19 mouse cellular contexts compared by ENCODE assay signal in genomic region chr2:79126996-79127741, GRCm38 (mm10).
DNase-seq lines count a peak whose midpoint lies in the region; ATAC-seq and TF ChIP-seq lines count a peak whose summit lies in the region.
"Had no signal": no experiment of that assay in that cellular context is flagged by ENCODE, and none has a peak within 500 bp of the region (broad histone marks: within the 10 kb centered on the region; RNA-seq: fewer than 3 reads in every experiment).

No protein-coding gene starts in this region.

- peak overlapping the region; percentile 43; the same call in 1 of the 2 replicates for H3K27ac ChIP-seq in liver, embryonic 11.5 days (ENCODE audit: low read depth, low read length)
- no peak overlapping the region for H3K27ac ChIP-seq in liver, postnatal 0 days (ENCODE audit: low read depth)
- H3K27ac ChIP-seq in hindbrain, embryonic 12.5 days, result no peak overlapping the region
- H3K27ac ChIP-seq: embryonic facial prominence, embryonic 10.5 days; forebrain, embryonic 13.5 days; heart, embryonic 13.5 days; stomach, embryonic 15.5 days had no signal

- H3K27me3 ChIP-seq in liver, embryonic 11.5 days (replicated peaks; ENCODE audit: control insufficient read depth, insufficient read depth, low read length), result no peaks in the 10 kb centered on the region
- no peaks in the 10 kb centered on the region for H3K27me3 ChIP-seq in liver, postnatal 0 days (ENCODE audit: insufficient read depth, low read length)
- H3K27me3 ChIP-seq in hindbrain, embryonic 12.5 days, result no peaks in the 10 kb centered on the region
- H3K27me3 ChIP-seq: forebrain, embryonic 13.5 days; heart, embryonic 13.5 days; Patski; stomach, embryonic 15.5 days had no signal

- no peak for TF ChIP-seq EP300 in liver, postnatal 0 days (IDR thresholded peaks at IDR 0.05; ENCODE audit: low read depth)

- TF ChIP-seq CTCF in liver, postnatal 0 days (IDR thresholded peaks at IDR 0.05; ENCODE audit: low read depth), result no peak

- DNase-seq in liver, embryonic 11.5 days (ENCODE audit: low spot score), result no peak
- DNase-seq in liver, postnatal 0 days, result no peak
- DNase-seq in thymus, postnatal 0 days (ENCODE audit: low spot score), result peak; percentile 78
- DNase-seq in thymus, adult 18-20 months, result no peak
- peak; percentile 29 for DNase-seq in thymus, postnatal 25 days
- no peak for DNase-seq in cerebellum, postnatal 4 days (ENCODE audit: low spot score in 2 of 2)
- DNase-seq: cerebellum, adult 9-11 months; heart, postnatal 4 days; kidney, adult 8-10 months; kidney, postnatal 4 days had no signal

- no peaks in the 10 kb centered on the region for H3K9me3 ChIP-seq in liver, embryonic 11.5 days (ENCODE audit: control insufficient read depth, low read length)
- no peaks in the 10 kb centered on the region for H3K9me3 ChIP-seq in liver, postnatal 0 days (ENCODE audit: low read length)
- H3K9me3 ChIP-seq in hindbrain, embryonic 12.5 days (replicated peaks), result no peaks in the 10 kb centered on the region
- H3K9me3 ChIP-seq: embryonic facial prominence, embryonic 10.5 days; forebrain, embryonic 13.5 days; heart, embryonic 13.5 days; midbrain, embryonic 10.5 days; stomach, embryonic 15.5 days had no signal

- H3K4me1 ChIP-seq in liver, embryonic 11.5 days (replicated peaks; ENCODE audit: control insufficient read depth, insufficient read depth, low read length), result peaks cover 23% of the 10 kb centered on the region
- peaks cover 25% of the 10 kb centered on the region for H3K4me1 ChIP-seq in liver, postnatal 0 days (ENCODE audit: insufficient read depth)
- no peaks in the 10 kb centered on the region for H3K4me1 ChIP-seq in hindbrain, embryonic 12.5 days
- H3K4me1 ChIP-seq: embryonic facial prominence, embryonic 10.5 days; midbrain, embryonic 10.5 days; stomach, embryonic 15.5 days had no signal

- H3K4me2 ChIP-seq in liver, embryonic 11.5 days, result no peak overlapping the region
- H3K4me2 ChIP-seq in liver, postnatal 0 days (ENCODE audit: low read depth, low read length), result no peak overlapping the region
- no peak overlapping the region for H3K4me2 ChIP-seq in hindbrain, embryonic 12.5 days (replicated peaks)
- H3K4me2 ChIP-seq: forebrain, embryonic 13.5 days; heart, embryonic 13.5 days; stomach, embryonic 15.5 days had no signal

- H3K9ac ChIP-seq in liver, embryonic 11.5 days (ENCODE audit: low read depth, low read length), result no peak overlapping the region
- no peak overlapping the region for H3K9ac ChIP-seq in liver, postnatal 0 days (replicated peaks)
- H3K9ac ChIP-seq in hindbrain, embryonic 12.5 days, result no peak overlapping the region
- H3K9ac ChIP-seq: forebrain, embryonic 13.5 days; heart, embryonic 13.5 days; stomach, embryonic 15.5 days had no signal

- H3K36me3 ChIP-seq in liver, embryonic 11.5 days (ENCODE audit: control insufficient read depth, insufficient read depth, low read length), result no peaks in the 10 kb centered on the region
- no peaks in the 10 kb centered on the region for H3K36me3 ChIP-seq in liver, postnatal 0 days (replicated peaks; ENCODE audit: insufficient read depth, low read length)
- H3K36me3 ChIP-seq in hindbrain, embryonic 12.5 days, result no peaks in the 10 kb centered on the region
- H3K36me3 ChIP-seq: embryonic facial prominence, embryonic 10.5 days; heart, embryonic 13.5 days; midbrain, embryonic 10.5 days; stomach, embryonic 15.5 days had no signal

- 72% methylated on average over 6 of the region's 6 CpGs for WGBS in liver, embryonic 11.5 days
- WGBS in liver, postnatal 0 days (ENCODE audit: insufficient replicate concordance), result 42% methylated on average over 6 of the region's 6 CpGs
- 83% methylated on average over 6 of the region's 6 CpGs for WGBS in hindbrain, embryonic 12.5 days

- ATAC-seq in liver, embryonic 11.5 days (replicated peaks; ENCODE audit: low FRiP score), result no peak
- ATAC-seq in liver, postnatal 0 days, result no peak
- ATAC-seq in inflammation-experienced regulatory T-cells, adult 6 months, result peak; percentile 53
- ATAC-seq in hindbrain, embryonic 12.5 days (ENCODE audit: low FRiP score), result no peak
- ATAC-seq: forebrain, embryonic 13.5 days; lung, postnatal 0 days; Patski had no signal

- no peak overlapping the region for H3K4me3 ChIP-seq in liver, embryonic 11.5 days (ENCODE audit: low read depth, low read length)
- H3K4me3 ChIP-seq in liver, postnatal 0 days (ENCODE audit: low read depth, low read length), result no peak overlapping the region
- no peak overlapping the region for H3K4me3 ChIP-seq in hindbrain, embryonic 12.5 days
- H3K4me3 ChIP-seq: embryonic facial prominence, embryonic 10.5 days; forebrain, embryonic 13.5 days; heart, embryonic 13.5 days; midbrain, embryonic 10.5 days; stomach, embryonic 15.5 days had no signal

Comparison
In these comparisons a context has a peak if more than half of its experiments do, and no peak if none do; other contexts are left out.
1. DNase-seq: peak in thymus, postnatal 0 days (single experiment) and thymus, postnatal 25 days (single experiment); none in liver, embryonic 11.5 days (single experiment), liver, postnatal 0 days (single experiment), thymus, adult 18-20 months (0 of 2) and cerebellum, postnatal 4 days (0 of 2).